Mouse (Mus musculus) left cerebral cortex, postnatal 10 days (tissue): ENCODE results near the gene En1. TPM values are rescaled to one million over a fixed set of nuclear protein-coding genes. Genes with fewer than 3 reads are reported as not detected.

ENCODE experiments used
- DNase-seq, 2 experiments: peaks; one replicate each; pipeline ENCODE4 v3.0.0; 2021 to 2022; ENCODE audit warnings: low spot score in 2 of 2, mixed read lengths in 1 of 2; ENCODE audit errors: extremely low spot score in 1 of 2
- intact Hi-C: fragments of 180-260 bp; cut with DNase I; formaldehyde crosslinking; loops from one replicate; pipeline ENCODE4 v1.15.1; 2025
- total RNA-seq, 2 experiments: library from RNA; stranded (reverse); gene quantifications; 2 replicates each; pipeline ENCODE4 v1.2.3; 2021

En1 gene
- total RNA-seq, result not detected

- DNase-seq, result peak in 1 of 2 experiments; percentile 38
- intact Hi-C loops, result no loop called here
Observed at GRCm38 (mm10) chr1:120602031-120602730, at the start of gene En1. En1 (plus strand) TSS chr1:120602418.

- no peak for DNase-seq
- intact Hi-C loops, result no loop called here
Observed at GRCm38 (mm10) chr1:120556926-120557846, 45.0 kb upstream of the En1 start.

- intact Hi-C loops, result no loop called here
- no peak for DNase-seq
Observed at GRCm38 (mm10) chr1:120558341-120559285, 43.6 kb upstream of the En1 start.

GRCm38 (mm10) chr1:120559911-120560310, 42.3 kb upstream of the En1 start:
- intact Hi-C loops, result no loop called here
- DNase-seq, result no peak

GRCm38 (mm10) chr1:120581306-120581705, 20.9 kb upstream of the En1 start:
- intact Hi-C loops, result no loop called here
- peak in 1 of 2 experiments; percentile 4 for DNase-seq

GRCm38 (mm10) chr1:120585481-120585880, 16.7 kb upstream of the En1 start:
- intact Hi-C loops, result loop anchor here (5.0 kb wide), 3 partner anchors 597 to 832 kb away; no protein-coding TSS in a partner anchor
- DNase-seq, result peak in 1 of 2 experiments; percentile 3

GRCm38 (mm10) chr1:120586500-120587110, 15.6 kb upstream of the En1 start:
- intact Hi-C loops, result loop anchor here (5.0 kb wide), 3 partner anchors 596 to 831 kb away; no protein-coding TSS in a partner anchor
- DNase-seq, result peak; percentile 63 to 74

- intact Hi-C loops, result loop anchor here (5.0 kb wide), 3 partner anchors 595 to 830 kb away; no protein-coding TSS in a partner anchor
- peak in 1 of 2 experiments; percentile 11 for DNase-seq
Observed at GRCm38 (mm10) chr1:120587431-120587830, 14.8 kb upstream of the En1 start.

- intact Hi-C loops, result loop anchor here (5.0 kb wide), 3 partner anchors 594 to 829 kb away; no protein-coding TSS in a partner anchor
- DNase-seq, result peak in 1 of 2 experiments; percentile 17
Observed at GRCm38 (mm10) chr1:120587960-120588359, 14.3 kb upstream of the En1 start.

GRCm38 (mm10) chr1:120588362-120589027, 13.7 kb upstream of the En1 start:
- peak in 1 of 2 experiments; percentile 13 for DNase-seq
- intact Hi-C loops, result loop anchor here (5.0 kb wide), 3 partner anchors 594 to 829 kb away; no protein-coding TSS in a partner anchor

GRCm38 (mm10) chr1:120593236-120593919, 8.8 kb upstream of the En1 start:
- intact Hi-C loops, result no loop called here
- DNase-seq, result no peak

- intact Hi-C loops, result no loop called here
- no peak for DNase-seq
Observed at GRCm38 (mm10) chr1:120594603-120595002, 7.6 kb upstream of the En1 start.

GRCm38 (mm10) chr1:120595471-120596240, 6.6 kb upstream of the En1 start:
- intact Hi-C loops, result loop anchor here (2.0 kb wide), 1 partner anchor 583 kb away; no protein-coding TSS in a partner anchor
- no peak for DNase-seq

GRCm38 (mm10) chr1:120596319-120596718, 5.9 kb upstream of the En1 start:
- intact Hi-C loops, result loop anchor here (2.0 kb wide), 1 partner anchor 582 kb away; no protein-coding TSS in a partner anchor
- peak in 1 of 2 experiments; percentile 45 for DNase-seq

GRCm38 (mm10) chr1:120596784-120597183, 5.4 kb upstream of the En1 start:
- intact Hi-C loops, result loop anchor here (2.0 kb wide), 1 partner anchor 582 kb away; no protein-coding TSS in a partner anchor
- DNase-seq, result no peak

- intact Hi-C loops, result loop anchor here (2.0 kb wide), 1 partner anchor 582 kb away; no protein-coding TSS in a partner anchor
- no peak for DNase-seq
Observed at GRCm38 (mm10) chr1:120597271-120597670, 4.9 kb upstream of the En1 start.
